Mouse (Mus musculus): ENCODE data around the gene Emid1.
A peak's percentile ranks its signal among the peaks of the same experiment; 100 is the strongest.

The Emid1 gene

DNA sequence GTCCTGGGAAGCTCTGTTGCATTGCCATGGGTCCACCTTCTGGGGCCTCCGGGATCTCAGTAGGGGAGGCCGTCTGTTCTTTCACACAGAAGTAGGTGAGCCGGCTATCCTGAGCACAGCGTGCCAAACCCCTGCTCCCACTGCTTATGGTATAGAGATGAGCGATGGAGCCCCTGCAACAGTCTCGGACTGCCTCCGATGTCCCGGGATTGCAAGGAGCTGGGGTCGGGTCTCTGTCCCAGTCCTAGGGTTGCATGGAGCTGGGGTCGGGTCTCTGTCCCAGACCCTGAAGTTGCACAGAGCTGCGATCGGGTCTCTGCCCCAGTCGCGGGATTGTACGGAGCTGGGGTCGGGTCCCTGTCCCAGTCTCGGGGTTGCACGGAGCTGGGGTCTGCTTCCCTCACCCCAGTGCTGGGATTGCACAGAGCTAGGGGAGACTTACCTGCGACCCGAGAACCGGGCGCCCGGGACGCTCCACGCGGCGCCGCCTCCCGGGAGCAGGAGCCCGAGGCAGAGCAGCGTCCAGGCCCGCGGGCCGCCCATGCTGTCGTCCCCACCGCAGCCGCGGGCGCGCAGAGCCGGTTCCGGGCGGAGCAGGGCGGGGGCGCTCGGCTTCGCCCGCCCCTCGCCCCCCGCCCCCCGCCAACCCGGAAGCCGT lies at the start of gene Emid1:
Gene Emid1, minus strand, starts transcription at position 578 of the 658 bp plus-strand sequence.
- DNase-seq = no peak

DNA sequence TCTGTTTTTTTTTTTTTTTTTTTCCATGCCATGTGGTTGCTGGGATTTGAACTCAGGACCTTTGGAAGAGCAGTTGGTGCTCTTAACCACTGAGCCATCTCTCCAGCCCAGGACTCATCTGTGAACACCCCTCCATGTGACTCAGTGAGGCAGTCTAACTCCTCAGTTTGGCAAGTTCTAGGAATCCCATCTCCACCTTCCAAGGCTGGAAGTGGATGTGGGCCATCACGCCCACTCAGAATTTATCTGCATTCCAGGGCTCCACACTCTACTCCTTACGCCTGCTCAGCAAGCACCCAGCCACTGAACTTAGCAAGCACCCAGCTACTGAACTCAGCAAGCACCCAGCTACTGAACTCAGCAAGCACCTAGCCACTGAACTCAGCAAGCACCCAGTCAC lies 47.8 kb upstream of the Emid1 start:
- no peak for DNase-seq

DNA sequence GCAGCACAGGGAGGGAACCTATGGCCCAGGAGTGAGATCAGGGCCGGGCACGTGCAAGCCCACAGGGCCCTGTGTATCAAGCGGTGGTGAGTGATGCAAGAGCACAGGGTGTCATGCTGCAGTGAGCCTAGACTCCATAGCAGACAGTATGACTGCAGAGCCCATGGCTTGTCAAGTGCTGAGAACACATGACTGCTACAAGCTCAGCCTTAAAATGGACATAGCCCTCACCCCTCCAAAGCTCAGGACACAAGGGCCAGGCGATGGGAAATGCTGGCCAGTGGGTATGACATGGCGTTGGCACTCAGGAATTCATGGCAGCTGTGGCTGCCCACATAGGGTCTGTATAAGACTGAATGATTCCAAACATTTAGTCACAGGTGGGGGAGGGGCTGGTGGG lies 45.0 kb upstream of the Emid1 start:
- no peak for DNase-seq

DNA sequence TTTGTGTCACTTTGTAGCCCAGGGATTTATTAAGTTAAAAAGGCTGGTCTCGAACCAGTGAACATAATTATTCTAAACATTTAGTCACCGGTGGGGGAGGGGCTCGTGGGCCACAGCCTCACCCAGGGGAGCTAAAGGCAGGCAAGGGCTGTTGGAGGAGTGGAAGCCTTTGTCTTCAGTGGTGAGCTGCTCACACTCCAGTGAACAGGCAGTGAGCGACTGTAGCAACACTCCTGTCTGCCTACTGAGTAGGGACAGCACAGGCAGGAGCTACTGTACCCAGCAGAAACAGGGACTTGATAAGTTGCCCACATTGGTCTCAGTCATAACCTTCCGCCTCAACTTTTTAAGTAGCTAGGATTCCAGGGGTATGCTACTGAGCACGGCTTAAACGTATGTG lies 44.5 kb upstream of the Emid1 start:
- DNase-seq = no peak

DNA sequence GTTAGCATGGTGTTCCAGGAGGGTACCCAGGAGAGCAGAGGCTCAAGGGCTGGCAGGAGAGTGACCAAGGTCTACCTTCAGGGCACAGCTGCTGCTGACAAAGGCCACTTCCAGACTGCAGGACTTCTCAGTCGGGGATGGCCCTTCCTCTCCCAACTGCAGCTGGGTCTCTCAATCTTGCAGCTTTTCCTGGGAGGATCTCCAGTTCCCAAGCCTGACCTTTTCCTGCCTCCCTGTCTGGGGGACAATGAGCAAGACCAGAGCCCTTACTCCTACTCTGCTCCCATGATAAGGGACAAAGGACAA lies 41.5 kb upstream of the Emid1 start:
- no peak for DNase-seq

DNA sequence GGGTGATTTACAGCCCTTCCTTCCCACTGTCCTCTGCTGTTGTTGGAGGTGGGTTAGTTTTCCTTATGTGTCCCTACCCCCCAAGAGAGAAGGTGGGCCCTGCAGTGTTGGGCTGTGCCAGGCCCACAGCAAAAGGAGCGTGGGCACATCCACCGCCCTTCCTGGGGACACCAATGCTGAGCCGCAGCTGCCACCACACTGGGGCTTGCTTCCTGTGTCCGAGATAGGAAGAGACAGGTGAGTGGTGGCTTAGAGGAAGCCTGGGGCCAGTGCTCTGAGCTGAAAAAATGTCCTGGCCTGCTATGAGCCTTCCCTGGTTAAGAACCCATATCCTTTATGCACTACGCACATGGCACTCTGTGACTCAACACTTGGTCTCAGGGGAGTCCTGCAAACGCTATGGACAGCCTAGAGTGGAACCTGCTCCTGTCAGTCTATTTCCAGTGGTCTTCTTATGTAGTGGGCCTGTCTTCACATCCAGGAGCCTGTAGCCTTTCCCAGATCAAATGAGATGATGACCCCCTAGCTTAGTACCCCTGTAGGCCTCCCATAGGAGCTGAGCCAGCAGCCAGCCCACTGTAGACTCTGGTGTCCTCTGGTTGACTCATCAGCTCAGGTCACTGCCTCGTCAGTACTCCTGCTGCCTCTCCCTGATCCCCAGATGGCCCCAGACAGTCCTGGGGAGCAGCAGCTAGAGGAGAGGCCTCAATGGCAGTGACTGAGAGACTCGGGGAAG lies 41.0 kb upstream of the Emid1 start:
- DNase-seq = no peak

DNA sequence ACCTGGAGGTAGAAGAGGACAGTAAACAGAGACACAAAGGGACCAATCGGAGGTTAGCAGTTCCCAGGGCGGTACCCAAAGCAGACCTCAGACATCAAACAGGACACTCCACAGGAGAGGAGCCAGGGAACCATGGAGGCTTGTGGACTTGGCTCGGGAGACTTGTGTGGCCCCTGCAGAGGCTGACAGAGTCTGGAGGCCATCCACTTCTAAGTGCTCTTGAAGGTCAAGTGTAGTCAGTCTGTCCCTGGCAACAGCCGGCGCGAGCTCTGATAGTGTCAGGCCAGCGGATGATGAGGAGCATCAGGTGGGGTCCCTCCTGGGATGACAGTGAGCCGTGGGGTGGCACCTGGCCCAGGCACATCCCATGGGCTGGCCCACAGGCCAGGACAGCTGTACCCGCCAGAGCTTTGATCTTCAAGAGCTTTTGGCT lies 40.0 kb upstream of the Emid1 start:
- DNase-seq = no peak

DNA sequence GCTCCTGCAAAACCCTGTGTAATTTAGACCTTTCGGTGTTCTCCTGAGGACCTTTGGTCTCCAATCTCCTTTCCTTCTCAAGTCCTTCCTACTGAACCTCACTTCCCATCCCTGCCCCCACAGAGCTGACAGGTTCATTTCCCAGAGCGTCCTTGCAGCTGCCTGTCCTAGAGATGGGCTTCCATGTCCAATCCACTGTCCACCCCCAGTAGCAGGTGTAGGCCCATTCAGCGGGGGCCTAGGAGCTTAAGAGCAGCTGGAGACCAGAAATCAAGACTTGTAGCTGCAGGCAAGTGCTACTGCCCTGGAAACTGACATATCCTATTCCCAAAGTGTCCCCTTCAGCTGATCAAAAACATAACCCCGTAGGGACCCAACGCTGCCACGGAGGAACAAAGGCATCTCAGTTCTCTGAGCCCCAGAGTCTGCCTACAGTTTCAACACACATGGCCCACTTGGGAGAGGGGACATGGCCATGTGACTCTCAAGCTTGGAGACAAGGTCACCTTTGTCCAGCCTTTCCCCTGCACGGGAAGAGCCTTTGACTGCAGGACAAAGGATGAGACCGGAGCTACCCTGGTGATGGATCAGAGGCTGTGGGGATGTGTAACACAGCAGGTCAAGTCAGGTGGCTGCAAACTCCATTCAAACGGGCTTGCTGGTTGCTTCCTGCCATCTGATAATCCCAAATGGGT lies 37.3 kb upstream of the Emid1 start:
- DNase-seq = peak; percentile 14

DNA sequence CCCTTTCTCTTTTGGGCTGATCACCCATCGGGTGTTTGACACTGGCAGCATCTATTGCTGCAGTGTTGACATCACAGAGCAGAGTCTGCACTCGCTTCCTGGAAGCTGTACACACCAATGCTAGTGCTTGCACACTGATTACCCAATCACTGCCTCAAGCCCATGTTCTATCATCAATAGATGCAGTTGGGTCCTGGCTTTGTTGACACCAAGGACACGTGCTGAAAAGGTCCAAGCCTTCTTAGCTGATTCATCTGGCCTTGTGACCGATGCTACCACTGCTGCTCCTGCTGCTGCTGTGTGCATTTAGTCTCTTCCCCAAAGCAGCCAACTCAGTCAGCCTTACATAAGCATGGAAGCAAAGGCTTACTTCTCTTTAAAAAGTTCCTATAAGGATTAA lies 36.1 kb upstream of the Emid1 start:
- no peak for DNase-seq

DNA sequence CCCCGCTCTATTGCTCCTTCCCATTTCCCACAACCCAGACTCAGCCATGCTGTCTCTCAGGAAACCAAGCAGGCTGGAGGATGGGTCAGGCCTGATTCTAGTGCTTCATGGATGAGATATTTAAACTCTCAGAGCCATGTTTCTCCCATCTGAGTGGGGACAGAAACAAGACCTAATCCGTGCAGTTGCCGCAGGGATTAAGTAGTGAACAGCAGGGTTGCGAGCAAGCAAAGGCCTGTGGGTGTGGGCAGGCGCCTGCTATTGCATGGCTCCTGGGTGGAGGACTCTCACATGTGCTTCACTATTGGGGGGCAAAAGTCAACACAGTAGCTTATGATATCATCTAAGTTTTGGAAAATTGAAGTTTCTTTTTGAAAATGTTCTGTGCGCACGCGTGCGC lies 32.8 kb upstream of the Emid1 start:
- no peak for DNase-seq

DNA sequence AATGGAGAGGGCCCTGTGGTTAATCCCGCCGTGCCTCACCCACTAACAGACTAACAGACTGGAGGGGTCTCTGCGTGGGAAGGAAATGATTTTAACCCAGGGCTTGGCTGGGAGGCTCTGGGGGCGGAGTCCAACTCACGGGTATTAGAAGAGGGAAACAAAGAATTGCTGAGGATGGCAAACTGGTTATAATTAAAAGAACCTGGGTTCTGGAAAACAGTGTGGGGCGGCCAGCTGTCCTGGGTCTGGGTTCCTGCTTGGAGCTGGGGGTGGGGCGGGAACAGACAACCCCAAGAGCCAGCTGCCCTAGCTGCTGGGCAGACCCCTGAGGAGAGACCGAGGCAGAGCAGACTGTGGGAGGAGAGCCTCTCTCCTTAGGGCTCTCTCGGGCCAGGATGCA lies 32.2 kb upstream of the Emid1 start:
- DNase-seq = no peak

DNA sequence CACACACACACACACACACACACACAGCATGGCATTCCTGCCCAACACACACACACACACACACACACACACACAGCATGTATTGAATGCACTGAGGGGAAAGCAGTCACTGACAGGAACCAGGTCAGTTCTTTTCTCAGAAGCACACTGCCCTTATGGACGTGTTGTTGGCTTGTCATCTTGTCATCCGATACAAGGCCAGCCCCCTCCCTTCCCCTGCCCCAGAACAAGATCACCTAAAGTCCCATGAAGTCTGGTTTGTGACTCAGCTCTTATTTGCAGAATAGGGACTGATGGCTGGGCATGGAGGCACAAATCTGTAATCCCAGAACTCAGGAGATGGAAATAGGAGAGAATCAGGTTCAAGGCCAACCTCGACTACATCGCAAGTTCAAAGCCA lies 30.8 kb upstream of the Emid1 start:
- DNase-seq = no peak

DNA sequence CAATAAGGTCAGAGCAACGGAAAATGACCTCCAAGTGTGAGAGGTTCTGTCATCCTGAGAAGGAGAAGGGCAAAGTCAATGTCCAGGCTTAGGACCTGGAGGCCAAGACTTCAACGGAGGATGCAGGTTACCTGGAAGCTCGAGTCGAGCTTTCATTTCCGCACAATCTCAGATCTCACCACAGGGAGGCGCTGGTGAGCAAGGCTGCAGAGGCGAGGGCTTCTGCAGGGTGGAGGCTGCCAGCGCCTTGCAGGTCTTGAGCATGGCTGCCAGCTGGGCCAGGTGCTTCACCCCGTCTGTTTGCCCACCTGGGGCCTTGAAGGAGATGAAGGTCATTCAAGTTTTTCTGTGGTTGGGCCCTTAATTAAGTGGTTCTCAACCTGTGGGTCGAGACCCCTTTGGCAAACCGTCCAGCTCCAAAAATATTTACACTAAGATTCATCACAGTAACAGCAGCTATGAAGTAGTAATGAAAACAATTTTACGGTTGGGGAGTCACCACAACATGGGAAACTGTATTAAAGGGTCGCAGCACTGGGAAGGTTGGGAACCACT lies 29.9 kb upstream of the Emid1 start:
- DNase-seq = peak; percentile 82

DNA sequence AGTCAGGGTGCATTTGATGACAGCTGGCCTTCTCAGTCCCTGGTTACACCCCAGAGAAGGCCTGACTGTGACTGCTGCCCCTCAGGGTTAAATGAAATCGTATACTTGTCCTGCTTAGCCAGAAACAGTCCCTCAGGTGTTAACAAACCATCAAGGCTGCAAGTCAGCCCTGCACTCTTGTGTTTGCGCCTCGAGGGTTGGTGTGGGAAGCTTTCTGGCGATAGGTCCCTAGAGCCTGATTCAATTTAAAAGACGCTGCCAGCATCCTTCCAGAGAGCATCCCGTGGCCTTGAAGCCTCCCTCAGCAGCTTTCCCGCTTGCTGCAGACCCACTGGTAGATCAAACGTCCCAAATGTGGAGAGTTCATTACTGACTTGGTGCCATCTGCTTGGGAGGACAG lies 27.3 kb upstream of the Emid1 start:
- DNase-seq = no peak

DNA sequence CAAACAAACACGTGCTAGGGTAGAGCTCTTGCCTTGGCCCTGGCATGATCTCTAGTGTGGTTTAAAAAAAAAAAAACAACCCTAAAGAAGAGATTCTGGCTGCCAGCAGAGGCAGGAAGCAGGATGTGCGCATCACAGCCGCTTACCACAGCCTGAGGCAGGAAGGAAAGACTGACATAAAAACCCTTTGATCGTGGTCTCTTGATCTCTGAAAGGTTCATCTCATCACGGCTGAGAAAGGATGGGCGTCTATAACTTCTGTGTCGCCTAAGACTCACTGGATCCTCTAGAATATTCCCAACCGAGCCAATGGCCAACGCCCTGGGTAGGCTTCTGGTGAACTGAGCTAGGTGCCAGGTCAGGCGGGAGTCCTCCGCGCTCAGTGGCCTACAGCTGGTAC lies 25.1 kb upstream of the Emid1 start:
- no peak for DNase-seq

DNA sequence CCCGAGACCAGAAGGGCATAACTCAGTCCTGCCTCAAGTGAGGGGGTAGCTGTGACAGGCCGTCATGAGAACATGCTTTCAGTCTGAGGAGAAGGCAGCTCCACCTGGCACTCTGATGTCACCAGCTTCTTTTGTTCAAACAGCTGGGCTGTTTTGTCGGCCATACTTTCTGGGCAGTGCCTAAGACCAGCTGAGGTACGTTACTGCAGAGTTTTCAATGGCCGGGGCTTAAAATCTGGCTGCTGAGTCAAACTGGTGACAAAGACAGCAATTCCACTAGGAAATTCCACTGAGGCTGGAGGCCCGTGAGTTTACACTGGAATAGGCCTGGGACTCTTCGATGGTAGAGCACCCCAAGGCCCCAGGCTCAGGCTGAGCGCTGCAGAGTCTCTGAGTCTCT lies 24.6 kb upstream of the Emid1 start:
- no peak for DNase-seq

DNA sequence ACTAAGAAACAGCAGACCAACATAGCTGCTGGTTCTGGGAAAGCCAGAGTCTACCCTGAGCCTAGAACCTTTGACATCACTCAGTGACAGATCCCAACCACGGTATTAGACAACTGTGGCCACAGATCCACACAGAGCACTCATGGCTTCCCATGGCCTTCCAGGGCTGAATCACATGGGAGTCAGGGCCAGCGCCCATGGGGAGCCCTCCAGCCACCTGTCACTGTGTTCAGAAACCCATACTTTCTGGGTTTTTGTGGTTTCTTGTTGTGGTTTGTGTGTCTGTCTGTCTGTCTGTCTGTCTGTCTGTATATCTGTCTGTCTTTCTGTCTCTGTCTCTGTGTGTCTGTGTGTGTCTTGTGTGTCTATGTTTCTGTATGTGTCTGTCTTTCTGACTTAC lies 23.8 kb upstream of the Emid1 start:
- no peak for DNase-seq

DNA sequence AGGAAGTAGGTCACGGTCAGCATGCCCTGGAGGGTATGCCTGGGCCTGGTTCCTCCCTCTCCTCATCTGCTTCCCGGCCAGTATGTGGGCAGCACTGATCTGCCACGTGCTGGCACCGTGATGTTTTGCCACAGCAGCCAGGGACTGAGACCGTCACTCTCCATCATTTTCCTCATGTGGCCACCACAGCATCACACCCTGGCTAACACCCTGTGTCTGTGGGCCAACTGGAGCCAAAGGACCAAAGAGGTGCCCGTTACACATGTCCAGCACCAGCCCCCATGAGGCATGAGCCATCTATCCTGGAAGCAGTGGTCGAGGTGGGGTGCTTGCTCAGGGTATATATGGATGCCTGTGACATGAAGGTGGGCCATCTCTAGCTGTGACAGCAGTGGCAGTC lies 23.1 kb upstream of the Emid1 start:
- no peak for DNase-seq

DNA sequence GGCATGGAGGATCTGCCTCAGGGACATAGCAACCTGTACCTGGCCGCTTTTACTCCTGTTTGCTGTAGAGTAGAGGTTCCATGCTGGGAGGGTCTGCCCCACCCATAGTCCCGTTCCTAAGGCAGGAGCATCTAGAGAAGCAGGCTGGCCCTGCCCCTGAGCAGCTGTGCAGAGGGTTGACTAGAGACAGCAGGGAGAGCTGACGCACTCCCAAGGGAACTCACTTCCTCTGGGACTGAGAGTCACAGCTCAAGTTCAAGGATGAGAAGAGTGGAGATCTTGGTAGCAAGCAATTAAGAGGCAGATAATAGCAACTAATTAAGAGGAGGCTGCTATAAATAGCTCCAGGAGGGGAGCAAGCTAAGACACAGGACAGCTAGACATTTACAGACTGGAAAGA lies 20.8 kb upstream of the Emid1 start:
- no peak for DNase-seq

DNA sequence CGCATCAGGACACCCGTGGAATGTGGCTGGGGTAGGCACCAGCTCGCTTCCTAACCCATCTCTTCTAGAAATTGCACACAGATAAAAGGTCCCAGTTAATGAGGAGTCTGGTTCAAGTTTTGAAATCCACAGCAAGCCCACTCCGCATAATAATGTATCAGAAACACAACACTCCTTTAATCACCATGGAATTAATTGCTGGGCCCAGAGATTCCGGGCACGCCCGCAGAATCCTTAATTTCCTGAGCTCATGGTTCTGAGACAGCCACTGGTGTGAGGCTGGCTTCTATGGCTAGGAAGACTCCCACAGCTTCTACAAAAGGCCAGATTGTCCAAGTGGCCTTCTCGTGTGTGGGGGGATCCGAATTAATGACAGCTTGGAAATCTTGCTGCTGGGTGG lies 15.3 kb upstream of the Emid1 start:
- DNase-seq = peak; percentile 40

DNA sequence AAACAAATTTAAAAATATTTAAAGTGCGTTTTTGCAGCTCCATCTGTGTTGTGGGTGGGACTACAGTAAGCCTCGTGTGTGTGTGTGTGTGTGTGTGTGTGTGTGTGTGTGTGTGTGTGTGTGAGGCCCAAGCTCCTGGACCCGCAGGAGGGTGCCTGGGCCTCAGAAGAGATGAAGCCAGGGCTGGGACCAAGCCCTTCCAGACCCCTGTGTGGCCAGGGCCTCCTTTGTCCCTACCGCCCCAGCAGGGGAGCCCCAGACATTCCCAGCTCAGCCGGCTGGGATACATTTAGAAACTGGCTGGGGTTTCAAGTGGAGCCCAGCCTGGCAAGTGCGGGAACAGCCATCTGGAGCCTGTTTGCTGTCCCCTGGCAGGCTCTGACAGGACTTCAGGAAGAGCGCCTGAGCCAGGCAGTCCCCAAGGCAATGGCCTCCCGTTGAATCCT lies 13.4 kb upstream of the Emid1 start:
- peak; percentile 92 for DNase-seq

DNA sequence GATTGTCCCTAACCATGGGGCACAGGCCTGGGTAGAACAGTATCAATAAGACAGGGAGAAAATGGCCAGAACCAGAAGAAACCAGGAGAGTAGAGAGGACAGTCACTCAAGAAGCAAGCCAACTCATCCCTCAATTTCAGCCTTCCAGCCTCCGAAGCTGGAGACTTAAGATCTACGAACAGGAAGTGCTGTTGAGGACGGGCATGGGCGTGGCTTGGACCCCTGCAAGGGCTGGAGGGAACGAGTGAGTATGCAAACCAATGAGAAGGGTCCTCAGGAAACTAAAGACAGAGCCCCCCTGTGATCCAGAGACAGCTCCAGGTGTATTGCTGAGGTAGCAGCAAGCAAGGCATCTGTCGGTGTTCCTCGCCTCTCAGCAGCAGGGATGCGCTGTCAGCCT lies 12.3 kb upstream of the Emid1 start:
- no peak for DNase-seq

DNA sequence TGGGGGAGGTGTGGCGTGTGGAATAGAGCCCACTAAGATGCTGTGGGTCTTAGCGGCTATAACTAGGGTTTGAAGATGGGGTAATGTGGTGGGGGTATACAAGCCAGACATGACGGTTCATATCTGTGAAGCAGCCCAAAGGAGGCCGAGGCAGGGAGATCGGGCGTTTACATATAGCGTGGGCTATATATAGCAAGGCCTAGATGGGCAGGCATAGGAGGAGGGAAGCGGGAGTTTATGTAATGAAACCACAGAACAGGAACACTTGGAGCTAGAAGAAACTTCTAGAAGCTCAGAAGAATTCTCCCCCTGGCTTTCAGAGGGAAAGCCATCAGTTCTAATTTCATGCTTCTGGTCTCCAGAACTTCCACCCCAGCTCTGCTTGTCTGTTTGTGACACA lies 11.4 kb upstream of the Emid1 start:
- DNase-seq = no peak

Measured in cerebellum, adult 9-11 months (tissue).